Mouse (Mus musculus) kidney, postnatal 10 days (tissue): Measurements from ENCODE around the gene Il11ra1.

Source experiments
- DNase-seq: peaks from one replicate; pipeline ENCODE4 v3.0.0; 2021; ENCODE audit warnings: mixed read lengths

Il11ra1 gene

GRCm38 (mm10) chr4:41711705-41712375 is 12.1 kb downstream of the Il11ra1 start:
- DNase-seq = no peak

GRCm38 (mm10) chr4:41712421-41713196 is 12.8 kb downstream of the Il11ra1 start:
- DNase-seq = peak; percentile 48

GRCm38 (mm10) chr4:41713197-41714067 is 13.6 kb downstream of the Il11ra1 start, which contains the start of gene Rpp25l:
TSS of gene Rpp25l (minus strand) at chr4:41713534.
- peak; percentile 91 for DNase-seq

- DNase-seq = peak; percentile 82
Measured at GRCm38 (mm10) chr4:41714276-41714675, 14.5 kb downstream of the Il11ra1 start.

- no peak for DNase-seq
Measured at GRCm38 (mm10) chr4:41715082-41715481, 15.3 kb downstream of the Il11ra1 start.

GRCm38 (mm10) chr4:41715596-41715995 is 15.8 kb downstream of the Il11ra1 start:
- peak; percentile 65 for DNase-seq

GRCm38 (mm10) chr4:41716834-41717233 is 17.0 kb downstream of the Il11ra1 start:
- DNase-seq = no peak

- peak; percentile 93 for DNase-seq
Measured at GRCm38 (mm10) chr4:41722918-41723351, 23.1 kb downstream of the Il11ra1 start, which contains the start of gene Dctn3. TSS of gene Dctn3 (minus strand) at chr4:41723170.

- no peak for DNase-seq
Measured at GRCm38 (mm10) chr4:41726826-41727621, 27.2 kb downstream of the Il11ra1 start.

GRCm38 (mm10) chr4:41731052-41731765 is 31.4 kb downstream of the Il11ra1 start, which contains the start of gene Arid3c:
TSS of gene Arid3c (minus strand) at chr4:41731142.
- DNase-seq = no peak

GRCm38 (mm10) chr4:41737602-41738255 is 37.9 kb downstream of the Il11ra1 start:
- DNase-seq = peak; percentile 85

- DNase-seq = no peak
Measured at GRCm38 (mm10) chr4:41738256-41738603, 38.4 kb downstream of the Il11ra1 start.

GRCm38 (mm10) chr4:41739260-41739659 is 39.5 kb downstream of the Il11ra1 start:
- no peak for DNase-seq

GRCm38 (mm10) chr4:41740380-41741157 is 40.8 kb downstream of the Il11ra1 start:
- DNase-seq = no peak

GRCm38 (mm10) chr4:41741158-41741560 is 41.4 kb downstream of the Il11ra1 start:
- peak; percentile 94 for DNase-seq

GRCm38 (mm10) chr4:41744131-41744530 is 44.3 kb downstream of the Il11ra1 start:
- no peak for DNase-seq

- no peak for DNase-seq
Measured at GRCm38 (mm10) chr4:41745021-41745420, 45.2 kb downstream of the Il11ra1 start.

- no peak for DNase-seq
Measured at GRCm38 (mm10) chr4:41754797-41755337, 55.1 kb downstream of the Il11ra1 start, which contains the start of gene Galt. TSS of gene Galt (plus strand) at chr4:41755228.
